Mouse (Mus musculus) heart, adult 9 months (tissue): ENCODE results near the gene Irf2bp1.

Experiments used
- DNase-seq, 2 experiments: peaks; one replicate each; pipeline ENCODE4 v3.0.0; 2022; ENCODE audit warnings: low spot score in 2 of 2

Gene Irf2bp1

DNA sequence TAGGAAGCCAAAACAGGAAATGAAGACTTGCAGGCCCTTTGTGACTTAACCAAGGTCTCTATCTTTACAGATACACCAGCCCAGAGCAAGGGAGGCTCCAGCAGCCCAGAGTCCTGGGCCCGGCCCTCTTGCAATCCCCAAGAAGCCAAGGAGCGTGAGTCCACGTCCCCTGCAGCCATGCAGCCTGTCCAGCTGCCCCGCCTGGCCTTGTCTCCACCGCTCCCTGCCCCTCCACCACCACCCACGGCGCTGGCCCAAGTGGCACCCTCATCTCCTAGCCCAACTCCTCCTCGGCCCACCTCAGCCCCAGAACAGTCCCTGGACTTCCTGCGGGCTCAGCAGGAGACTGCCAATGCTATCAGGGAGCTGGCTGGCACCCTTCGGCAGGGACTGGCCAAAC, 3.4 kb upstream of the Irf2bp1 start:
- DNase-seq, result peak in 1 of 2 experiments; percentile 14

DNA sequence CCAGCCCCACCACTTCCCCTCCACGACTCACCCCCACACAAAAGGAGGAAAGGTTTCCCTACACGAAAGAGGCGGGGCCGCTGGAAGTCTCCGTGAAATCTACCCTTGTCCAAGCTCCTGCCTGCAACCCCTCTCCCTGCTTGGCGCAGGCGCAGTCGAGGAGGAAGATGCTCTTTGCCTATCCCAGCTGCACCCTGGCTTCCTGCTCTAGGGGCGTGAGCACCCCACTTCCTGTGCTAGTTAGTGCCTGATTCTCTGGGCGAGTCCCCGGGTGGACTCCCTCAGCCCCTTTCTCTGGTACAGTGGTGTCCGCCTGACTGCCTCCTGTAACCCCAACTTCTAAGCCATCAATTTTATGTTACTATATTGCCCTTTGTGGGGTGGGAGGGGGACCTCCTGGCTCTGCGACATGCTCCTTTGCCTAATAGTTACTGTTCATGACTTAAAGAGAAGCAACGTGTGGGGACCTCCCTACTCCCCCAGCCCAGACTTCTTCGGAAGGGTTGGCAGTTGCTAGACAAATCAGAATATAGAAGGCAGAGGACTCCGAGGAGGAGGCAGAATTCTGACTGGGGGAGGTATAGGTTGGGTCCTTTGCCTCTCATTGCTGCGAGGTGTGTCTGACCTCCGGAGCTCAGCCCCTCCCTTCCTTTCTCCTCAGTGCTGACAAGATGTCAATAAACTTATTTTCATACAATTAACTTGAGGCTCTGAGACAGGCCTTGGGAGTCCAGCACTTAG, 2.6 kb upstream of the Irf2bp1 start:
- DNase-seq, result peak; percentile 81 to 90

DNA sequence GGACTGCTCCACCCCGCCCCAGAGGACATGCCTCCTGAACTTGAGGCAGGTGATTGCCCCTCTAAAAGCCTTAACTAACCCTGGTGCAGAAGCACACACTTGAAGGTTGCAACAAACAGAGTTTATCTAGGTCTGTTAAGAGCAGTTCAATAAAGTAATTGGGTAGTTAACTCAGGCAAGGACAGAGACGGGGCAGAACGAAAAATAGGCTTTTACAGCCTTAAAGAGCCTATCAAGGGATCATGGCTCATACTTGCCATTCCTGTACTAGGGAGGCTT, 2.1 kb upstream of the Irf2bp1 start:
- no peak for DNase-seq

DNA sequence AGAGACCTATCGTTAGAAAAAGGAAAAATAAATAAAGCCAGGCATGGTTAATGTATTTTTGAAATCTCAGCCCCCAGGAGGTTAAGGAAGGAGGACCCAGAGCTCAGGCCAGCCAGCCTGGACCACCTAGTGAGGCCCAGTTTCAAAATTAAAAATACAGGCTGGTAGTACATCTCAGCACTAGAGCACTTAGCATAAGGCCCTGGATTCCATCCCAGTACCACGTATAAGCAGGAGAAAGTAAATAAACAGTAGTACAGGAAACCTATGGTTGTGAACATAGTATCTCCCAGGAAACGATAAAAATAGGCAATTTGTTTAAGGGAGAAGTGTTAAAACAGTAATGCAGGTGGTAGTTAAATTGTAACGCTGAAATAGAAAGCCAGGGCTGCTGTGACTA, 1.7 kb upstream of the Irf2bp1 start:
- no peak for DNase-seq

DNA sequence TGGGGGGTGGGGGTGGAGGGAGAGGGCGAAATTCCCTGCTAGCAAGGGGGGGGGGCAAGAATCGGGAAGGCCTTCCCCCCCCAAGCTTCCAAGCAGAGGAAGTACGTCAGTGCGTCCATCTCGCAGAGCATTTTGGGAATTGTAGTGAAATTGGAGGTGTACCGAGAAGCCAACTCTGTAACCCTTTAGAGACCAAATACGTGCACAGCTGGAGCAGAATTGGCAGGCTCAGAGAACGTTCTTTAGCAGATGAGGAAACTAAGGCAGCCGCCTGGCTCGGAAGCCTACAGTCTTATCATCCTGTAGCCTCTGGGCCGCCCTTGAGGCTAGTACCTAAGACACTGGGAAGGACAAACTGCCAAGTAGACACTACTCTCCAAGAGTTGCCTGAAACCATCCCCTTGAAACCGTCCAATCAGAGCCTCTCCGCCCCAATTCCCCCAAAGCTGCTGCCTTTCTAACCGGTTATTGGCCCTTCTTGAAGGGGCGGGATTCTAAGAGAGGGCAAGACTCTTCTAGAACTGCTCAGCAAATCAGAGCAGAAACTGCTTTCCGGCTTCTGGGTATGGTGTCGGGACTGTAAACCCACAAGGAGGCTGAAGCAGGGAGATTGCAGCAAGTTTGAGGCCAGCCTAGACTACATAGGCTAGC, 871 bp upstream of the Irf2bp1 start:
- peak; percentile 82 to 89 for DNase-seq

DNA sequence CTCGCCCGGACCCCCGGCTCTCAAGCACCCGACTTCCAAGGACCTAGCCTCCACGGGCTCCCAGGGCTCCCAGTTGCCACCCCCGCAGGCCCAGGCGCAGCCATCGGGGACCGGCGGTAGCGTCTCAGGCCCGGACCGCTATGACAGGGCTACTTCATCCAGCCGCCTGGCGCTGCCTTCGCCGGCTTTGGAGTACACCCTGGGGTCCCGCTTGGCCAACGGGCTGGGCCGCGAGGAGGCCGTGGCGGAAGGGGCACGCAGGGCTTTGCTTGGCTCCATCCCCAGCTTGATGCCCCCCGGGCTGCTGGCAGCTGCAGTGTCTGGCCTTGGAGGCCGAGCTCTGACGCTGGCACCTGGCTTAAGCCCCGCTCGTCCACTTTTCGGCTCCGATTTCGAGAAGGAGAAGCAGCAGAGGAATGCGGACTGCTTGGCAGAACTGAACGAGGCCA, 811 bp downstream of the Irf2bp1 start:
- DNase-seq, result no peak

DNA sequence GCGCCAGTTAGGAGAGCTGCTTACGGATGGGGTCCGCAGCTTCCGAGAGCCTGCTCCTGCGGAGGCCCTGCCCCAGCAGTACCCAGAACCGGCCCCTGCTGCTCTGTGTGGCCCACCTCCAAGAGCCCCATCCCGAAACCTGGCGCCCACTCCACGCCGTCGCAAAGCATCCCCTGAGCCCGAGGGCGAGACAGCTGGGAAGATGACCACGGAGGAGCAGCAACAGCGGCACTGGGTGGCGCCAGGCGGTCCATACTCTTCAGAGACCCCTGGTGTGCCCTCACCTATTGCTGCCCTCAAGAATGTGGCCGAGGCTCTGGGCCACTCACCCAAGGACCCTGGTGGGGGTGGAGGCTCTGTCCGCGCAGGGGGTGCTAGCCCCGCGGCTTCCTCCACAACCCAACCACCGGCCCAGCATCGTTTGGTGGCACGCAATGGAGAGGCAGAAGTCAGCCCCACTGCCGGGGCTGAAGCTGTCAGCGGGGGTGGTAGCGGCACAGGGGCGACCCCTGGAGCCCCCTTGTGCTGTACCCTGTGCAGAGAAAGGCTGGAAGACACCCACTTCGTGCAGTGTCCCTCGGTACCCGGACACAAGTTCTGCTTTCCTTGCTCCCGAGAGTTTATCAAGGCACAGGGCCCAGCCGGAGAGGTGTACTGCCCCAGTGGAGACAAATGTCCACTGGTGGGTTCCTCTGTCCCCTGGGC, 1.7 kb downstream of the Irf2bp1 start:
- no peak for DNase-seq

DNA sequence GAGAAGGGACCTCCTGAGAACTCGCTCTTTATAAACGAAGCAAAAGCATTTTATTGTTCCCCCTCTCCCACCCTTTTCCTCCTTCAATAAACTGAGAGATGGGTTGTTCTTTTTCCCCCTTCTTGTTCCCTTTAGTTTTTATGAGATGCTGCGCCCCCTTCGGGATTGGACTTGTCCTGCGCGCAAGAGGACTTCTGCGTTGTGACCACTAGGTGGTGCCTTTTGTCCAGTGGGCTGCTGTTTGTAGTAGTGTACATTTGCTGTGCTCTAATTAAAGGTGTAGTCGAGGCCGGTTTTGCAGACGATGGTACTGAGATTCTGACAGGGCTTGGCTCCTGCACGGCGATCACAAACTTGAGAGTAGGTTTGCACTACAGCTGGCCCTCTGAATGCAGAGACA, 2.6 kb downstream of the Irf2bp1 start:
- peak; percentile 64 to 87 for DNase-seq

DNA sequence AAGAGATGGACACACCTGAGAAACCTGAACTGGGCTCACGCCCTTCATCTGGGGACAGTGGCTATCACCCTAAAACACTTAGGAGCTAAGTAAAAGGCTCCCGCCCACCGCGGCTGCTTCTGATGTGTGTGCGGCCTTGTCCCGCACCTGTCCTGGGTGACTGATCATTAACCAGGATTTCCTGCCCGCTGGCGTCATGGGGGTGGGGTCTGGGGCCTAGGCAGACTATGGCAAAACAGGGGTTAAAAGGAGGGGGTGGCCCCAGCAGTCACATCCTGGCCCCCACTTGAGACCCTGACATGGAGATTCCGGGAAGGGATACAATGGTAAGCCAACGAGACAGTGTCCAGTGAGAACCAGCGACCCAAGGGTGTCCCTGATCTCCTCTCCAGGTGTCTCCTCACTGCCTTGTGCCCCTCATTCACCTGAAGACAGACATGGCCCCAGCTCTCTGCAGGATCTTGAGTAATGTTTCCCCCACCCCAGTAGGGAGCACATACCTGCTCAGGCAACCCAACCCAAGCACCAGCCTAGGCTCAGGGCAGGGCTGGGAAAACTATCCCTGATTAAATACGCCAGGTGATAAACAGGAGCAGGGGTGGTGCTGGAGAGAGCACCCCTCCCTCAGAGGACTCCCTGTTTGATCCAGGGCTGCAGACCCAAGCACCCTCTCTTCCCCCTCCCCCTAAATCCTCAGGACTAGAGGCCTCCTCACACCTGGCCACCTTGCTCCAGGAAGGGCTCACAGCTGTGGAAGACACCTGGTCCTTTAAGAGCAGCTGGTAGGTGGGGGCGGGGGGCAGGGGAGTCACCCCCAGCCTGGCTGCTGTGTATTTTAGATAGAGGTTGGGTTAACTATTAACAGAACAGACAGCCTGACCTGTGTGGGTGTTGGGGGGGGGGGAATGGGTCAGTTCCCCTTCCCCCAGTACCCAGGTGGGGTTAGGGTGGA, 3.5 kb downstream of the Irf2bp1 start:
- DNase-seq, result no peak

DNA sequence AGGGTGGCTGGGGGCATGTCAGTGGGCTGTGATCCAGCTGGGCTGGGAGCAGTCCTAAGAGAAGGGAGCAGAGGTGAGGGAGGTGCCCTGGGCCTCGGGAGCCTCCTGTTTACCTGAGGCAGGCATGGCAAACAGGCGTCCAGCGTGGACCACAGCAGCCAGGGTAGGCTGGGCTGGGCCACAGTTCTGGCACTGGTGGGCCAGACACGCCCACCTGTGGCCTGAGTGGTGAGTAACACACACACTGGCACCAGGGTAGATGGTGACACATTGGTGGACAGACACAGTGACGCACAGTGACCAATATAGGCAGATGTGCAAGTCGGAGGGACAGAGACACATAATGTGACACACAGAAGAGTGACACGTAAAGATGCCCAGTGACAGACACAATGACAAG, 6.7 kb downstream of the Irf2bp1 start:
- no peak for DNase-seq

DNA sequence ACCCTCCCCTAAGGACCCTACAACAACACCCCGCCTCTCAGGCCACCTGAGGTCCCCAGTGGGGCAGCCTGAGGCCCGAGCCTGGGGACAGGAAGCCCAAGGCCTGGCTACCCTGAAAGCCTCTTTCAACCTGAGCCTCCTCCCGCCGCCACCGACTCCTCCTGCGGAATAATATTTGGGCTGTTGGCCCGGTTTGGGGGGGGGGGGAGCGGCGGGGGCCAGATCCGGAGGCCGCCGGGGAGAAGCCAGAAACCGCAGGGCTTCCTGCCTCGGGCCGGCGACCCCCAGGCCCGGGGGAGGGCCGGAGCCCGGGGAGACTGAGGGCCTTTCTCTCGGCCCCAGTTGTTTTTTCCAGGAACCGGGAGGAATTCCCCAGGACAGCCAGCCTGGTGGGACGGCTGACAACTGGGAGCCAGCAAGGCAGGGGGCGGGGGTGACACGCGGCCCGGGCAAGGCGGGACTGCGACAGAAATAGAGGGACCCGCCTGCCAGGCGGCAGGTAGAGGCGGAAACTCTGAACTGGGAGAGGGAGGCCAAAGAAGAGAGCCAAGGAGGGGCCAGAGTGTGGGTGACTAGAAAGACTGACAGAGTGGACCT, 8.3 kb downstream of the Irf2bp1 start:
- DNase-seq, result peak; percentile 46 to 57

DNA sequence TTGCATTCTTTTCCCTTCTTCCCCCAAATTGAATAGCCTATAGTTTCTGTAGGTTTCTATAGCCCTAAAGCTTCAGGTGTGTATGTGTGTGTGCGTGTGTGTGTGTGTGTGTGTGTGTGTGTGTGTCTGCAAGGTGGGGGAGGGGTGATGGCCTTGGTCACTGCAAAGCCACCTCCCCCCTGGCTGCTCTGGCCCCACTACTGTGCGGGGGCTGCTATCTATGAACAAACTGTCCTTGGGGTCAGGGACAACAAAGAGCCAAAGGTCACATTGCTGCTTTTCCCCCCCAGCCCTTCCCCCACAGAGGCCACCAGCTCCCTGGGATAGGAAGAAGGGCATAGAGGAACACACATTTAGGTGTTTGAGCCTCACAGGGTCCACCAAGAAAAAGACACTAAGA, 9.0 kb downstream of the Irf2bp1 start:
- DNase-seq, result no peak

DNA sequence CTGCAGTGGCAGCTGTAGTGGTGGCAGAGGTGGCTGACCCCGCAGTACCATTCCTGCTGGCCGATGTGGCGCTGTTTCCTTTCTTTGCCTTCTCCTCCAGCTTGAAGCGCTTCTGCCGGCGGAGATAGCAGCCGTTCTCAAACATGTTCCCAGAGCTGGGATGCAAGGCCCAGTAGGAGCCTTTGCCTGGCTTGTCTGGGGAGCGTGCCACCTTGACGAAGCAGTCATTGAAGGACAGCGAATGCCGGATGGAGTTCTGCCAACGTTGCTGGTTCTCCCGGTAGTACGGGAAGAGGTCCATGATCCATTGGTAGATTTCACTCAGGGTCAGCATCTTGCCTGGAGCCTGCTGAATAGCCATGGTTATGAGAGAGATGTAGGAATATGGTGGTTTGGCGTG, 10.6 kb downstream of the Irf2bp1 start:
- DNase-seq, result no peak

DNA sequence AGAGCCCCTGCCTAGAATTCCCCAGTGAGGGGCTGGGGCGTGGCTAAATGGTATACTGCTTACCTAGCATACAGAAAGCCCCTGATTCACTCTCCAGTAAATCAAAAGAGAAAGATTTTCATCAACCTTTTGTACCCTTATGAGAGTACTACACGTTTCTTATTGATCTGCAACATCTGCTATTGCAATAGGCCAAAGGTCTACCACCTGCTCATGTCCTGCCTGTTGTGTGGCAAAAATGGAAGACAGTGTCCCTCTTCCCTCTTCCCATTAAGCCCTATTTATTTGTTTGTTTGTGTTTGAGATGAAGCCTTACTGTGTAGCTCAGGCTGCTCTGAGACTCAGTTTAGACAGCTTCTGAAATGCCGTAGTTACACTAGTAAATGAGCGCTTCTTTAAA, 12.2 kb downstream of the Irf2bp1 start:
- no peak for DNase-seq

DNA sequence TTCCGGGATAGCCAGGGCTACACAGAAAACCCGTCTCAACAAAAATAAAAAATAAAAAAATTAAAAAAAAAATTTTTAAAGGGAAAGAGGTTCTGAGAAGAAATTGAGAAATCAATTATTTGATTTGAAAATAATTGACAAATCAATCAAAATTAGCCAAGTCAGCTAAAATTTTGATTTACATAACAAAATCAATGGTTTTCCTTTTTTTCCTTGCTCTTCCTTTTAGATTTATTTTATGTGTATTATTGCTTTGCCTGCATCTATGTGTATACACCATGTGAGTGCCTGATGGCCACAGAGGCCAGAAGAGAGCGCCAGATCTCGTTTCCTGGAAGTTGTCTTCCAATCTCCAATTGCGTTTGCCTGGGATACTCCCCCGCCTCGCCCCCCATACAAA, 14.1 kb downstream of the Irf2bp1 start:
- DNase-seq, result no peak

DNA sequence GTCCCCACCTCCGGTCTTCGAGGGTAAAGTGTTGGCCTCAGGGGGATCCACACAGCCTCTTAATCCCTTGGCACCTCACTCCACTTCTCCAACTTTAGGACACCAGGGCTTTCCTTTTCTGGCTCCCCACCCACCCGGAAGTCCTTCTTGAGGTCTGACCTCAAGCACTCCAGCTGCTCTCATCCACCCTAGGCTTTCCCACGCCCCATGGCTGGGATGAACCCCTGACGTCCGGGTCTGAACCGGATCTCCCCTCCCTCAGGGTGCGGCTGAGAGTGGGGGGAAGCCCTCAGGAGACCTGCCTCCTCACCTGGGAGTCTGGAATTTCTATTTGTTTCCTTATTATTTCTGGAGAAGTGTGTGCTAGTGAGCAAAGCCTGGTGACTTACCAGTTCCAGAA, 17.2 kb downstream of the Irf2bp1 start:
- no peak for DNase-seq

DNA sequence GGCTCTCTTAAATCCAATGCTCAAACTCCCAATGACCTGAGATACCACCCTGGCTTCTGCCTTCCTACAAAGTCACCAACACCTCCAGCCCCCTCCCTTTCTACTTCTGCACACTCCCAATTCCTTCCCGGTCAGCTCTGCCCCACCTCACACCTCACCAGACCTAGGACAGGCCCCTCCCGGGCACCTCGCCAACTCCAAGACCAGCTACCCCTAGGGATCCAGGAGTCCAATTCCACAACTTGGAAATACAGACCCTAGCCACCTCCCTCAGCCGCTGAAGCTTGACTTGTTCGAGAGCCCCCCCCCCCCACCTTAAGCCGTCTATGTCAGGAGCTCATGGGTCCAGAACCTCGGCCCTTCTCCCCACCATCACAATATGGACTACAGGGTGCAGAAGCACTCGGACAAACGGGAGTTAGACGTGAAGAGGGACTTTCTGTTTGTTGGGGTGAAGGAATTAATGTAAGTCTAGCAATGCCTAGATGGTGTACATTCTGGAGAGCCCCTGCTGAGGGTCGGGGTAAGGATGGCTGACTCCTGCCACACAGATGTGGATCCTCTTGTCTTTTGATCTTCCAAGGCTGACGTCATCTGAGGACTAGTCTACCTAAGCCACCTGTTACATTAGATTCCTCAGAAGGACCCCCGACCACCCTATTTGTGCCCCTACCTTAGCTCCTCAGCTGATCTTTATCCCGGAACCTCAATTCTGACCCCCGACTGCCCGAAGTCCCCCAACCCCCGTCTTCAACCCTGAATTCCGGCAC, 18.5 kb downstream of the Irf2bp1 start:
- no peak for DNase-seq

DNA sequence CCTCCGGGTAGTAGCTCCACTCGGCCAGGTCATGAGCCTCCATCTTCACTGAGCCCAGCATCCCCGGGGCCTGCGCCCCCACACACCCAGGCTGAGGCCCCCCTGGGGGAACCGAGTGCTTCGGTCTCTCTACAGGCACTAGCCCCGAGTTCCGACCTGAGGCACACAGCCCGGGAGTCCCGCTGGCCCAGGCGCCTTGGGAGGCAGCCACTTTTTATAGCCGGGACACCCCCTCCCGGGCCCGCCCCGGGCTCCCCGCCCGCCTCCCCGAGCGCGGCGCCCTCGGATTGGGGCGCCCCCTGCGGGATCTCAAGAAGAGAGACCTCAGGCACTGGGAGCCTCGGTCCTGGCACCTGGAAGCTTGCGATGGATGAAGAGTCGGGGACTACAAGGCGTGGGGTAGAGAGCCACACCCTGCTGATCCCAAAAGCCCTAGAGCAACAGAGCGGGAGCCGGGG, 19.5 kb downstream of the Irf2bp1 start, which contains the start of gene Foxa3:
Gene Foxa3, minus strand, starts transcription at position 182 of the 458 bp plus-strand sequence.
- DNase-seq, result peak; percentile 44 to 47

DNA sequence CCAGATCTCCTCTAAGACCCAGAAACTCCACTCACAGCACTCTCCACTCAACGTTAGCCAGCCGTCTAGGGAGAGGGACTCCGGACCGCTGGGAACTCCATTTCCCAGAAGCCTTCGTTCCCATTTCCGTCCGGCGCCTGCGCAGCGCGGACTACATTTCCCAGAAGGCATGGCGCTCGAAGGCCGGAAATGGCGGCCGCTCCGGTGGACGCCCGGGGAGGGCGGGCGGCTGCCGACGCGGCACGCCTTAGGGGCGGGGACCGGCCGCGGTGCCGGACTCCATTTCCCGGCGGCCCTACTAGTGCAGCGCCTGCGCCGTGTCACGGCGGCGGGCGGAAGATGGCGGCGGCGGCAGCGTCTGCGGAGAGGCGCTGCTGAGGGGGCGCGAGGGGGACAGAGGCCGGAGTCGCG, 20.3 kb downstream of the Irf2bp1 start, which contains the start of gene Sympk:
Gene Sympk, plus strand, starts transcription at position 282 of the 411 bp plus-strand sequence.
- peak; percentile 91 to 95 for DNase-seq

DNA sequence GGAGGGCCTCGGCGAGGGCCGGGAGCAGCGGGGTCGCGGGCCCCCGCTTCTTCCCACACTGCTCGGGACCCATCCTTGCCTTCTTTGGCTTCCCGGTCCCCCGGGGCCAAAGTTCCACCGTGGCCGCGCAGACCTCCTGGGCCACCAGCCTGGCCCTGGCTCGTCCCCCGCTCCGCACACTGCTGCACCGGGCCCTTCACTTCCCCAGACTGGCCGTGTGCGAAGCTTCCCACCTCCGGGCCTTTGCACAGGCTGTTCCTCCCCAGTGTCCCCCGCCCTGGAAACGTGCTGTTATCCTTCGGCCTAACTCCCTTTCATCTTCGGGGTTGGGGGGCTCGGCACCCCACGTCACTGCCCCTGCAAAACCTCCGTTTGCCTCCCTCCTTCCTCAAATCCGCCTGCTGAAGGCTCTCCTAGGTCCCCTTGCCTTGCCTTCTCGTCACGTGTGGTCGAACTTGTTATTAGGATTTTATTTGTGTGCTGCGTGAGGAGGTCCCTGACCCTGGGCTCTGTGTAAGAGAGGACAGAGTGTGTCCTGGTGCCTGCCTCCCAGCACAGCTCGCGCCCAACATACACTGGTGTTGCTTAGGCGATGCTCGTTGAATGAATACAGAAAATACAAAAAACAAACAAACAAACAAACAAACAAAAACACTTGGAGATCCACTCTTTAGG, 20.9 kb downstream of the Irf2bp1 start:
- DNase-seq, result no peak
